Mouse (Mus musculus) spleen, adult 2 months (tissue): Measurements from ENCODE around the gene 4930426L09Rik.

Experiments
- CTCF ChIP-seq: fragments of 200-500 bp; IDR thresholded peaks from 2 replicates; pipeline ENCODE4 v1.5.1; 2011; ENCODE audit warnings: mild to moderate bottlenecking, inconsistent platforms; ENCODE audit not compliant: insufficient read depth, insufficient read length, insufficient replicate concordance; ENCODE audit errors: extremely low read depth
- POLR2A ChIP-seq: fragments of 200-500 bp; IDR thresholded peaks from 2 replicates; pipeline ENCODE4 v1.6.1; 2011; ENCODE audit warnings: low read depth, low read length, inconsistent platforms

DNA sequence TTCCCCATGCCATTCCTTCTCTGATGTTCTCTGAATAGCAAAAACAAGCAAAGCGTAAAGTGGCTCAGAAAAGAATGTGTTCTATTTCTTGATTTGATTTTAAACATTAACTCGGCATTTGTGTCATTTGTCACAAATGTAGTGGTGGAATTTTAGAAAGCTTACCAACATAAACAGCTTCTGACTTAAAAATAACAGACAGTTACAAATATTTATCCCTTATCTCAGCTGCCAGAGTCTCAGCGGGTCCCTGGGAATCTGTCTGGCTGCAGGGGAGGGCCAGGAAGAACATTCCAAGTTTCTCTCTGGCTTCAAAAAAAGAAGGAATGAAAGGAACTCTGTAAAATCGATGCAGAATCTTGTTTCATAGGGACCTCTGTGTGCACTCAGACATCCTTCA is 39.3 kb downstream of the 4930426L09Rik start:
- TF ChIP-seq CTCF (no peak), POLR2A (no peak)
